Mouse (Mus musculus) liver, embryonic 14.5 days (tissue): ENCODE measurements at regions not wholly inside any gene's neighbourhood (a gene's known extent, or its start where the extent isn't known, plus 50 kb on each side); places are given as distances from the start of the nearest gene placed in this dataset.

Source experiments
- ATAC-seq: fragments of 200-750 bp; cut with Nextera tagmentation; 2 replicates; pipeline ENCODE4 v1.8.0; 2017; ENCODE audit warnings: moderate number of reproducible peaks, mild to moderate bottlenecking, moderate library complexity; ENCODE audit not compliant: insufficient read depth
- DNase-seq, 3 experiments: peaks; one replicate each; pipeline ENCODE4 v3.0.0-alpha.2; 2012 to 2013; ENCODE audit warnings: low read depth in 3 of 3, low spot score in 3 of 3
- H3K27ac ChIP-seq: fragments of 300-500 bp; sonication (generic); 2 replicates; pipeline ENCODE4 v1.5.1; 2014; ENCODE audit warnings: moderate library complexity, mild to moderate bottlenecking, control low read depth, inconsistent platforms
- H3K27me3 ChIP-seq: fragments of 300-500 bp; sonication (generic); 2 replicates; pipeline ENCODE4 v1.6.1; 2014; ENCODE audit warnings: mild to moderate bottlenecking, low read length, moderate library complexity; ENCODE audit not compliant: control insufficient read depth, insufficient read depth
- H3K36me3 ChIP-seq: fragments of 300-500 bp; sonication (generic); replicated peaks from 2 replicates; pipeline ENCODE4 v1.6.1; 2014; ENCODE audit warnings: low read depth; ENCODE audit not compliant: control insufficient read depth, insufficient read depth
- H3K4me1 ChIP-seq, 2 experiments: fragments of 200-500 bp in 1 of 2; fragments of 300-500 bp in 1 of 2; sonication (generic) in 1 of 2; replicated peaks; 2 replicates each; pipeline ENCODE4 v1.6.1; 2012 to 2014; ENCODE audit warnings: antibody characterized with exemption in 1 of 2, inconsistent platforms in 1 of 2, low read length in 1 of 2; ENCODE audit not compliant: control insufficient read depth in 2 of 2, insufficient read depth in 2 of 2
- H3K4me2 ChIP-seq: fragments of 300-500 bp; sonication (generic); 2 replicates; pipeline ENCODE4 v1.6.1; 2014; ENCODE audit warnings: low read depth, mild to moderate bottlenecking, control low read depth, moderate library complexity
- H3K4me3 ChIP-seq, 2 experiments: fragments of 200-500 bp in 1 of 2; fragments of 300-500 bp in 1 of 2; sonication (generic) in 1 of 2; 2 replicates each; pipeline ENCODE4 v1.5.1; 2012 to 2014; ENCODE audit warnings: low read depth in 2 of 2, low read length in 2 of 2, mild to moderate bottlenecking in 2 of 2, control low read depth in 1 of 2, inconsistent platforms in 1 of 2, moderate library complexity in 1 of 2; ENCODE audit not compliant: insufficient read depth in 1 of 2
- H3K9ac ChIP-seq: fragments of 300-500 bp; sonication (generic); replicated peaks from 2 replicates; pipeline ENCODE4 v1.6.1; 2014; ENCODE audit warnings: mild to moderate bottlenecking, control low read depth, moderate library complexity
- H3K9me3 ChIP-seq: fragments of 300-500 bp; sonication (generic); 2 replicates; pipeline ENCODE4 v1.6.1; 2016; ENCODE audit warnings: low read length, mixed read lengths; ENCODE audit not compliant: control insufficient read depth
- CTCF ChIP-seq: IDR thresholded peaks from 2 replicates; pipeline ENCODE4 v1.5.1; 2016; ENCODE audit warnings: antibody characterized with exemption, low read depth, control low read depth
- EP300 ChIP-seq: IDR thresholded peaks from 2 replicates; pipeline ENCODE4 v1.6.1; 2016; ENCODE audit warnings: antibody characterized with exemption, low read depth
- WGBS: fragments of 180-500 bp; shearing (Covaris S2); extraction: QIAGEN DNeasy Blood & Tissue Kit; methylation state at CpG from one replicate; pipeline ENCODE4 v1.1.7; 2014; ENCODE audit not compliant: insufficient replicate concordance; 5-methylcytosine and 5-hydroxymethylcytosine counted together

DNA sequence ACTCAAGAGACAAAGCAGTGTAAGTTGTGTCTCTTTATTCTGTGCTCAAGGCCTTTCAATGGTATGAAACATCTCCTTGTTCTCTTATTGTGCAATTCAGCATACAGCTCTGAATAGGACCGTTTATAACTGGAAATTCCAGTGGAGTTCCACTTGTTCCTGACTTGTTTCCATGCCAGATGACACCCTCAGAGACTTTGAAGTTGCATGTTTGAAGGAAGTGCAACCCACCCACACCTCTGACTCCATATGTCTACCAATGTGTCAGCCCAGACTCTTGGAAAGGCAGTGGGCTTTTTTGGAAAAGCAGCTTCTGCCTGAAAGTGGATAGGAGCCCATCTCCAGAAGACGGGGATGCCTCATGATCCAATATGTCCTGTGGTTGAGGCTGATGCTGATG, 288.1 kb downstream of the Osr1 start:
- Histone ChIP-seq H3K4me1 (no peaks in the 10 kb centered on the region), H3K27ac (no peak overlapping the region), H3K4me3 (no peak overlapping the region), H3K4me2 (no peak overlapping the region), H3K9me3 (no peaks in the 10 kb centered on the region), H3K36me3 (no peaks in the 10 kb centered on the region), H3K27me3 (no peaks in the 10 kb centered on the region), H3K9ac (no peak overlapping the region)
- DNase-seq (no peak), ATAC-seq (no peak)
- WGBS = 51% methylated on average over 2 of the region's 2 CpGs
- TF ChIP-seq EP300 (no peak), CTCF (no peak)

DNA sequence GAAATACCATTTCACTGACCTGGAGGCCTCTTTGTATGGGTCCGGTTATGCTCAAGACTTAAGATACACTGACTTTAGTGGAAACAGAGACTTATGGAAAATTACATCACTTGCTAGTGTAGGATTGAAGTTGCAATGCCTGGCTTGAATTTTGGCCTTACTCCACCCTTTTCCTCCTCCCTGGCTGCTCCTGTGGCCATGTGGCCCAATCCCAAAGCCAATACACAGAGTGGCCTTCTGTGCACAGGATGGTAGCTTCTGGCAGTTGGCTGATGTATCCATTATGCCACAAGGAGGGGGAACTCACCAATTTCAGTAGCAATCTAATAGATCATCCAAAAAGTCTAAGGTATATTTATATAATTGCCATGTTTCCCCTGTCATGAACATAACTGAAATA, 292.4 kb downstream of the Osr1 start:
- 76% methylated on average over 1 of the region's 1 CpGs for WGBS
- Histone ChIP-seq H3K27me3 (no peaks in the 10 kb centered on the region), H3K27ac (no peak overlapping the region), H3K36me3 (no peaks in the 10 kb centered on the region), H3K4me2 (no peak overlapping the region), H3K4me3 (no peak overlapping the region), H3K4me1 (no peaks in the 10 kb centered on the region), H3K9me3 (no peaks in the 10 kb centered on the region), H3K9ac (no peak overlapping the region)
- ATAC-seq (no peak), DNase-seq (no peak)
- TF ChIP-seq CTCF = no peak

DNA sequence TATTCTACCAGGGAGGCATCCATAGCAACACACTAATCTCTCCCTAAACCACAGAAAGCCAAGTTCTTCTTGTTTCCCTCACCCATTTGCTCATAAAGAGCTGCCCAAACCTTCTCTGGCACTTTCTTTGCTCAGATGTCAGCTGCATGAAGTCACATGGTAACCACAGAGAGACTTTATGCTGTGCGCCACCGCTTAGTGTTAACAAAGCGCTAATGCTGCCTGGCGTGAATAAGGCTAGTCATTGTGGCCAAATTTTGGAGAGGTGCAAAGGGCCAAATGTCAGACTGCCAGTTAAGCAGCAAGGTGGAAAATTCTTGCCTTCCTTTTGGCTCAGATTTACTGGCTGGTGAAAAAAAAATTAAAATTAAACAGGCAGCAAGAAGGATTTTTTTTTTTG, 302.3 kb downstream of the Osr1 start:
- TF ChIP-seq EP300 (no peak), CTCF (no peak)
- no peak for DNase-seq
- ATAC-seq = no peak
- Histone ChIP-seq H3K4me1 (no peaks in the 10 kb centered on the region), H3K4me3 (no peak overlapping the region), H3K27me3 (no peaks in the 10 kb centered on the region), H3K27ac (no peak overlapping the region), H3K4me2 (no peak overlapping the region), H3K36me3 (no peaks in the 10 kb centered on the region), H3K9ac (no peak overlapping the region), H3K9me3 (no peaks in the 10 kb centered on the region)
- WGBS = 68% methylated on average over 4 of the region's 4 CpGs

DNA sequence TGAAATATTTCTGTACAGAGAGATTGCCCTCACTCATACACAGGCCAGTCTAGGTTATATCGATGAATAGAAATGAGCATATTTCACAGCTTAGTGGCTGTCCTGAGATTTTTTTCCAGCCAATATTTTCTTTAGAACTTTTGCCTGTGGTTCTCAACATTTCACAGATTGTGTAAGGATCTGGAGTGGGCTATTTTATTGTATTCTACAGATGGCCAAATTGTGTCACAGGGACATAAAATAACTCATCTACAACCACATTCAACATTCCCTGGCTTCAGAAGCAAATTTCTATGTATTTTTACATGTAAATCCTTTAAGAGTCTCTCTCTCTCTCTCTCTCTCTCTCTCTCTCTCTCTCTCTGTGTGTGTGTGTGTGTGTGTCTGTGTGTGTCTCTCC, 303.3 kb downstream of the Osr1 start:
- Histone ChIP-seq H3K9me3 (no peaks in the 10 kb centered on the region), H3K27ac (no peak overlapping the region), H3K36me3 (no peaks in the 10 kb centered on the region), H3K4me3 (no peak overlapping the region), H3K9ac (no peak overlapping the region), H3K4me1 (no peaks in the 10 kb centered on the region), H3K27me3 (no peaks in the 10 kb centered on the region), H3K4me2 (no peak overlapping the region)
- TF ChIP-seq CTCF (no peak), EP300 (no peak)
- DNase-seq = no peak
- 75% methylated on average over 1 of the region's 1 CpGs for WGBS
- no peak for ATAC-seq

DNA sequence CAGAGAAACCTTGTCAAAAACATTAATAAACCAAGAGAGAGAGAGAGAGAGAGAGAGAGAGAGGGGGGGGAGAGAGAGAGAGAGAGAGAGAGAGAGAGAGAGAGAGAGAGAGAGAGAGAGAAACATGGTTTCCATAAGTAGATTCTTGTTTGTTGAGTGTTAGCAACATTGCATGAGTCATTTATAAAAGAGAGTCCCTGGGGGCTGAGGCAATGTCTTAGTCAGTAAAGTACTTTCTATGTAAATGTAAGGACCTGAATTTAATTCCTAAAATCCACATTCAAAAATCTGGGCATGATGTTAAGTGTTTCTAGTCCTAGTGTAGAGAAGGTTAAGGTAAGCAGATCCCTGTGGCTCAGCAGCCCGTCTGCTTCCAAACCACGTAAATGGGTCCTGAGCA, 304.9 kb downstream of the Osr1 start:
- H3K4me1 ChIP-seq = no peaks in the 10 kb centered on the region
- no peak overlapping the region for H3K4me3 ChIP-seq
- DNase-seq (no peak), ATAC-seq (no peak)
- 71% methylated on average over 2 of the region's 2 CpGs for WGBS
- no peak overlapping the region for H3K4me2 ChIP-seq
- H3K27me3 ChIP-seq = no peaks in the 10 kb centered on the region
- H3K9me3 ChIP-seq = no peaks in the 10 kb centered on the region
- no peaks in the 10 kb centered on the region for H3K36me3 ChIP-seq
- TF ChIP-seq CTCF (no peak), EP300 (no peak)
- H3K9ac ChIP-seq = no peak overlapping the region
- H3K27ac ChIP-seq = no peak overlapping the region
